Mouse (Mus musculus) embryonic fibroblast, embryonic 13.5 days (primary cell): Measurements from ENCODE around the gene Siae.

Experiments used
- CTCF ChIP-seq: IDR thresholded peaks from 2 replicates; pipeline ENCODE4 v1.5.1; 2011; ENCODE audit warnings: mild to moderate bottlenecking, control low read depth, low read length, moderate library complexity, borderline replicate concordance; ENCODE audit not compliant: insufficient read depth
- POLR2A ChIP-seq: IDR thresholded peaks from 2 replicates; pipeline ENCODE4 v1.6.1; 2011; ENCODE audit warnings: low read depth, mild to moderate bottlenecking, control low read depth, low read length, moderate library complexity

- TF ChIP-seq POLR2A (no peak), CTCF (no peak)
Measured at GRCm38 (mm10) chr9:37568605-37569214, 13.2 kb downstream of the Siae start.
